Mouse (Mus musculus): ENCODE data around the gene Fgd6.

The Fgd6 gene

DNA sequence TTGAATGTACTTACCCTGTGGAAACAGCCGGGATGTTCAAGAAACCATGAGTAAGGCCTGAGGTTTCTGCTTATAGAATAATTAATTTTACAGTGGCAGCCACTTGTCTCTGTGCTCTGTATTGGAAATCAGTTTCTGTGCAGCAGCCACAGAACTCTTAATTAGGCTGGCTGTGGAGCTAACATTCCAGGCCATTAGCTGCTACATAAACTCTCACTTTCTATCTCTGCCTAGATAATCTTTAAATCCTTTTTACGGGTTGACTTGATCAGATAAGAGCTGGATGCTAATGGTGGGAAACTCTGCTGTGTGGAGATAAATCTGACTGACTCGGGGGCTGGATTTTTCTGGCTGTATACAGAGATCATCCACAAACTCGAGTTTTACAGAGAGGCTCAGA lies 147.4 kb downstream of the Fgd6 start:
- DNase-seq (ENCODE audit: low read depth, low spot score), result no peak
